8 mouse cellular contexts compared by ENCODE assay signal in the genomic region with DNA sequence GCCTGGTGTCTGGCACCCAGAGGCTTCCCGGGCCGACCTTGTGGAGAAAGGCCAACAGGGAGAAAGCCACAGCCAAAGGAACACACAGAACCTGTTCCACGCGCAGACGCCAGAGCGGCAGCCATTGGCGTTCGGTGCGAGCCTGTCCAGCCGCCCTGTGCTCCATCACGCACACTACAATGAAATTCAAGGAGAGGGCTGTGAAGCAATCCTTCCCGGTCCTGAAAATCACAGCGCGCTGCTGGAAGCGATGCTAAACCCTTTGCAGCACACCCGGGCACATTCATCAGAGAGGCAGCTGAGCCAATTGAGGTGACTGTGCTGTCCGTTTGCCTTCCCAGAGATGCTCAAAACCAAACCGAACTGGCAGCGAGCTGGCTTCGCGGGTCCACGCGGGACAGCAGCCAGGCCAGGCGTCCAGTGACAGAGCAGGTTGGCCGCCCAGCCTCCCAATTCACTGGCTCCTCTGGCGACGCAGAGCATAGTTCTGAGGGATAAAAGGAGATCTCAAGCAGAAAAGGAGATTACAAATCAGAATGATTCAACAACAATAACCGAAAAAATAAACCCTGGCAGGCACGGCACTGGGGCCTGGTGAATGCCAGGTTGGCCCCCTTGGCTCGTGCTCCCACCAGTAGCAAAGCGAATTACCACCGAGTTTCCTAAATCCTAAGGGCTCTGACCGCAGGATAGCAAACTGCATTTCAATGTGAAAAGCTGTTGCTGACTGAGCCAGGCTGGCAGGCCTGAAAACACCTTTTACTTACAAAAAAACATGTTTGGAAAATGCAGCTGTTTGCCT.
A peak's percentile ranks its signal among the peaks of the same experiment; 100 is the strongest.
DNase-seq lines count a peak whose midpoint lies in the region; ATAC-seq and TF ChIP-seq lines count a peak whose summit lies in the region.

No protein-coding gene starts in this region.

- intact Hi-C loops in heart, adult 2 months (cut with DNase I): loop anchor here (5.0 kb wide), 1 partner anchor 39 kb away; no protein-coding TSS in a partner anchor

- no peaks in the 10 kb centered on the region for H3K4me1 ChIP-seq in heart, adult 2 months (ENCODE audit: control insufficient read depth, insufficient read depth, low read length)
- no peaks in the 10 kb centered on the region for H3K4me1 ChIP-seq in cortical plate, adult 2 months (ENCODE audit: control insufficient read depth, insufficient read depth, low read length)
- no peaks in the 10 kb centered on the region for H3K4me1 ChIP-seq in kidney, postnatal 0 days (replicated peaks; ENCODE audit: insufficient read depth, low read length)
- H3K4me1 ChIP-seq in lung, embryonic 14.5 days (ENCODE audit: insufficient read depth): peaks cover 2% of the 10 kb centered on the region; the same call in 1 of the 2 replicates

- H3K9me3 ChIP-seq in kidney, postnatal 0 days (replicated peaks; ENCODE audit: low read length): no peaks in the 10 kb centered on the region
- H3K9me3 ChIP-seq in lung, embryonic 14.5 days (ENCODE audit: low read depth, low read length): peaks cover 5% of the 10 kb centered on the region; the same call in 1 of the 2 replicates

- no peak for TF ChIP-seq EP300 in heart, adult 2 months (IDR thresholded peaks at IDR 0.05; ENCODE audit: insufficient read depth, low read depth, low read length)

- no peak overlapping the region for H3K27ac ChIP-seq in heart, adult 2 months
- no peak overlapping the region for H3K27ac ChIP-seq in cortical plate, adult 2 months (ENCODE audit: insufficient read depth, low read length)
- no peak overlapping the region for H3K27ac ChIP-seq in kidney, postnatal 0 days
- no peak overlapping the region for H3K27ac ChIP-seq in lung, embryonic 14.5 days (ENCODE audit: low read depth)

- H3K79me2 ChIP-seq in heart, adult 2 months (replicated peaks; ENCODE audit: control insufficient read depth, insufficient read depth, low read length): no peaks in the 10 kb centered on the region

- H3K36me3 ChIP-seq in heart, adult 2 months (ENCODE audit: control insufficient read depth, insufficient read depth, low read length): no peaks in the 10 kb centered on the region
- no peaks in the 10 kb centered on the region for H3K36me3 ChIP-seq in kidney, postnatal 0 days (ENCODE audit: insufficient read depth, low read length)
- H3K36me3 ChIP-seq in lung, embryonic 14.5 days (ENCODE audit: insufficient read depth): no peaks in the 10 kb centered on the region

- ATAC-seq in kidney, postnatal 0 days (replicated peaks; ENCODE audit: low FRiP score, low read depth): no peak
- peak; percentile 62; the same call in 1 of the 2 replicates for ATAC-seq in lung, embryonic 14.5 days (ENCODE audit: insufficient read depth)

- no peak overlapping the region for H3K4me3 ChIP-seq in heart, adult 2 months
- peak overlapping the region; percentile 12; the same call in 1 of the 2 replicates for H3K4me3 ChIP-seq in cortical plate, adult 2 months (ENCODE audit: insufficient read depth, low read length)
- H3K4me3 ChIP-seq in kidney, postnatal 0 days (replicated peaks; ENCODE audit: low read depth, low read length): peak overlapping the region; percentile 19
- H3K4me3 ChIP-seq in lung, embryonic 14.5 days (ENCODE audit: low read depth, low read length): peak overlapping the region; percentile 16; the same call in 1 of the 2 replicates

- H3K4me2 ChIP-seq in kidney, postnatal 0 days (ENCODE audit: low read length): peak overlapping the region; percentile 51
- H3K4me2 ChIP-seq in lung, embryonic 14.5 days: peak overlapping the region; percentile 59

- WGBS in heart, adult 2 months: 8% methylated on average over 33 of the region's 33 CpGs
- WGBS in kidney, postnatal 0 days: 3% methylated on average over 33 of the region's 33 CpGs
- WGBS in lung, embryonic 14.5 days: 3% methylated on average over 33 of the region's 33 CpGs

- no peak for TF ChIP-seq POLR2A in heart, adult 2 months (IDR thresholded peaks at IDR 0.05; ENCODE audit: insufficient read depth, low read depth, low read length)
- no peak for TF ChIP-seq POLR2A in cortical plate, adult 2 months (IDR thresholded peaks at IDR 0.05; ENCODE audit: extremely low read depth, insufficient read depth, low read length)

- H3K27me3 ChIP-seq in heart, adult 2 months (ENCODE audit: control insufficient read depth, insufficient read depth, low read length): peaks cover 4% of the 10 kb centered on the region; the same call in 1 of the 2 replicates
- H3K27me3 ChIP-seq in kidney, postnatal 0 days (ENCODE audit: insufficient read depth, low read length): 0 out of 2 replicates have a peak, but pooled peaks cover 3% of the 10 kb centered on the region
- peaks cover 15% of the 10 kb centered on the region; the same call in 1 of the 2 replicates for H3K27me3 ChIP-seq in lung, embryonic 14.5 days (ENCODE audit: insufficient read depth, low read length)

- H3K9ac ChIP-seq in heart, adult 2 months (ENCODE audit: low read depth, low read length): no peak overlapping the region
- no peak overlapping the region for H3K9ac ChIP-seq in kidney, postnatal 0 days (ENCODE audit: low read depth, low read length)
- H3K9ac ChIP-seq in lung, embryonic 14.5 days: no peak overlapping the region

- no peak for TF ChIP-seq CTCF in heart, adult 2 months (IDR thresholded peaks at IDR 0.05)
- TF ChIP-seq CTCF in cortical plate, adult 2 months (IDR thresholded peaks at IDR 0.05; ENCODE audit: extremely low read depth, insufficient read depth, low read length): no peak
- TF ChIP-seq CTCF in kidney, postnatal 0 days (IDR thresholded peaks at IDR 0.05; ENCODE audit: low read depth): no peak
- TF ChIP-seq CTCF in lung, embryonic 14.5 days (IDR thresholded peaks at IDR 0.05; ENCODE audit: low read depth): peak; percentile 2; the same call in 1 of the 2 replicates

- peak; percentile 17 to 21 for DNase-seq in heart, adult 2 months
- no peak for DNase-seq in heart, adult 8-10 months (ENCODE audit: low spot score)
- DNase-seq in gastrocnemius, postnatal 10 days: peak; percentile 35
- DNase-seq in kidney, postnatal 0 days (ENCODE audit: low spot score): peak; percentile 38
- peak; percentile 74 for DNase-seq in lung, embryonic 14.5 days
- DNase-seq in right cerebral cortex, adult 2 months (ENCODE audit: low spot score in 2 of 2): peak; percentile 17 to 34
- no peak for DNase-seq in thymus, adult 18-20 months

Comparison
In these comparisons a context has a peak if more than half of its experiments do, and no peak if none do; other contexts are left out.
1. DNase-seq: peak in heart, adult 2 months (2 of 2), gastrocnemius, postnatal 10 days (single experiment), kidney, postnatal 0 days (single experiment), lung, embryonic 14.5 days (single experiment) and right cerebral cortex, adult 2 months (2 of 2); none in heart, adult 8-10 months (single experiment) and thymus, adult 18-20 months (0 of 2).